Mouse (Mus musculus) testis, adult 2 months (tissue): ENCODE measurements around the gene Akt1s1.

ENCODE experiments used
- CTCF ChIP-seq: fragments of 200-500 bp; IDR thresholded peaks from 2 replicates; pipeline ENCODE4 v1.5.1; 2012; ENCODE audit warnings: low read depth, mild to moderate bottlenecking, inconsistent platforms, low read length, moderate library complexity; ENCODE audit not compliant: control insufficient read depth, insufficient read depth, insufficient replicate concordance
- POLR2A ChIP-seq: fragments of 200-500 bp; IDR thresholded peaks from 2 replicates; pipeline ENCODE4 v1.6.1; 2012; ENCODE audit warnings: low read depth, mild to moderate bottlenecking, inconsistent platforms, low read length, moderate library complexity; ENCODE audit not compliant: control insufficient read depth

DNA sequence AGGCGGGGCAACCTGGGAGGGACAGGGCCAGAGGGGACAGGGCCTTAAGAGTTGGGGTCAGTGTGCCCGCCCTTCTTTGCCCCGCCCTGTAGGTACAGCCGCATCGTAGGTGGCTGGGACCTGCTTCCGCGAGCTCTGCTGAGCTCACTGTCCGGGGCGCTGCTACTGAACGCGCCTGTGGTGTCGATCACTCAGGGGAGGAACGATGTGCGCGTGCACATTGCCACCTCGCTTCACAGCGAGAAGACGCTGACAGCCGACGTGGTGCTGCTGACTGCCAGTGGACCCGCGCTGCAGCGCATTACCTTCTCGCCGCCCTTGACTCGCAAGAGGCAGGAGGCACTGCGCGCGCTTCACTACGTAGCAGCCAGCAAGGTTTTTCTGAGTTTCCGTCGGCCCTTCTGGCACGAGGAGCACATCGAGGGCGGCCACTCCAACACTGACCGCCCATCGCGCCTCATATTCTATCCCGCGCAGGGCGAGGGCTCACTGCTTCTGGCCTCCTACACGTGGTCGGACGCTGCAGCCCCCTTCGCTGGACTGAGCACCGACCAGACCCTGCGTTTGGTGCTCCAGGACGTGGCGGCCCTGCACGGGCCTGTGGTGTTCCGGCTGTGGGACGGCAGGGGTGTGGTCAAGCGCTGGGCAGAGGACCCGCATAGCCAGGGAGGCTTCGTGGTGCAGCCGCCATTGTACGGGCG is 9.2 kb upstream of the Akt1s1 start:
- TF ChIP-seq POLR2A (peak; percentile 23; the same call in 1 of the 2 replicates), CTCF (no peak; the same call in 1 of the 2 replicates)
